Mouse (Mus musculus): ENCODE measurements around the gene Arcn1.

DNA sequence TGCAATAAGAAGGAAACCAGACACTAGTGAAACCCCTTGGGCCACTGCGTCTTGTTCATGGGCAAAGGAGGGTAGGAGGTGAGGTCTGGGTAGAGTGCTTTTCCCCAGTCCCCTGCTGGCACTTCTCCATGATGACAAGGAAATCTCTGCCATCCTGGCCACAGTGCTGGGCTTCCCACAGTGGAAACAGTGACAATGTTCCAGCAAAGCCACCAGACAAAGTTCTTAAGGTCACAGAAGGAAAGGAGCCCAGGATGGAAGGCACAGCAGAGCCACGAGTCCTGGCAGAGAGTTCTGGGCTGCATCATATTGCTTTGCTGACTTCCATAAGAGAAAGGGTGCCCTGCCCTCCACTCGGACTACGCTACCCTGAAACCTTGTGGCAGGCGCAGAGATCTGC, 37.9 kb upstream of the Arcn1 start:
- TF ChIP-seq CTCF (IDR thresholded peaks at IDR 0.05; ENCODE audit: low read depth, low read length) (no peak), POLR2A (IDR thresholded peaks at IDR 0.05; ENCODE audit: extremely low read depth, insufficient read depth, low read length) (no peak)
